Mouse (Mus musculus): ENCODE results near the gene Bach2. TPM values are rescaled to one million over a fixed set of nuclear protein-coding genes. Genes with fewer than 3 reads are reported as not detected.

Bach2 gene
- polyA plus RNA-seq, 1 experiment = 2.3 TPM

GRCm38 (mm10) chr4:32428738-32429137, 190.1 kb downstream of the Bach2 start:
- no peak for DNase-seq (ENCODE audit: low spot score)

- no peak for DNase-seq (ENCODE audit: low spot score)
Observed at GRCm38 (mm10) chr4:32430136-32430535, 191.5 kb downstream of the Bach2 start.

GRCm38 (mm10) chr4:32430981-32431380, 192.4 kb downstream of the Bach2 start:
- no peak for DNase-seq (ENCODE audit: low spot score)

- DNase-seq (ENCODE audit: low spot score) = no peak
Observed at GRCm38 (mm10) chr4:32432271-32432781, 193.7 kb downstream of the Bach2 start.

- DNase-seq (ENCODE audit: low spot score) = no peak
Observed at GRCm38 (mm10) chr4:32432945-32433344, 194.3 kb downstream of the Bach2 start.

GRCm38 (mm10) chr4:32434612-32435011, 196.0 kb downstream of the Bach2 start:
- DNase-seq (ENCODE audit: low spot score) = no peak

- DNase-seq (ENCODE audit: low spot score) = no peak
Observed at GRCm38 (mm10) chr4:32439974-32440739, 201.6 kb downstream of the Bach2 start.

GRCm38 (mm10) chr4:32440740-32441072, 202.1 kb downstream of the Bach2 start:
- no peak for DNase-seq (ENCODE audit: low spot score)

GRCm38 (mm10) chr4:32444671-32445196, 206.1 kb downstream of the Bach2 start:
- DNase-seq (ENCODE audit: low spot score) = no peak

- DNase-seq (ENCODE audit: low spot score) = no peak
Observed at GRCm38 (mm10) chr4:32447850-32448249, 209.2 kb downstream of the Bach2 start.

GRCm38 (mm10) chr4:32461986-32462385, 223.4 kb downstream of the Bach2 start:
- DNase-seq (ENCODE audit: low spot score) = no peak

GRCm38 (mm10) chr4:32463065-32463464, 224.5 kb downstream of the Bach2 start:
- DNase-seq (ENCODE audit: low spot score) = no peak

GRCm38 (mm10) chr4:32464540-32464939, 225.9 kb downstream of the Bach2 start:
- no peak for DNase-seq (ENCODE audit: low spot score)

GRCm38 (mm10) chr4:32466031-32466430, 227.4 kb downstream of the Bach2 start:
- DNase-seq (ENCODE audit: low spot score) = no peak

GRCm38 (mm10) chr4:32477977-32478660, 239.5 kb downstream of the Bach2 start:
- DNase-seq (ENCODE audit: low spot score) = no peak

- DNase-seq (ENCODE audit: low spot score) = no peak
Observed at GRCm38 (mm10) chr4:32479231-32479630, 240.6 kb downstream of the Bach2 start.

- DNase-seq (ENCODE audit: low spot score) = no peak
Observed at GRCm38 (mm10) chr4:32479801-32480700, 241.4 kb downstream of the Bach2 start.

- no peak for DNase-seq (ENCODE audit: low spot score)
Observed at GRCm38 (mm10) chr4:32481366-32482055, 242.9 kb downstream of the Bach2 start.

- DNase-seq (ENCODE audit: low spot score) = no peak
Observed at GRCm38 (mm10) chr4:32482138-32482537, 243.5 kb downstream of the Bach2 start.

- DNase-seq (ENCODE audit: low spot score) = no peak
Observed at GRCm38 (mm10) chr4:32482936-32483335, 244.3 kb downstream of the Bach2 start.

- no peak for DNase-seq (ENCODE audit: low spot score)
Observed at GRCm38 (mm10) chr4:32485848-32486247, 247.2 kb downstream of the Bach2 start.
